Mouse (Mus musculus): ENCODE measurements around the gene Tor4a.

DNA sequence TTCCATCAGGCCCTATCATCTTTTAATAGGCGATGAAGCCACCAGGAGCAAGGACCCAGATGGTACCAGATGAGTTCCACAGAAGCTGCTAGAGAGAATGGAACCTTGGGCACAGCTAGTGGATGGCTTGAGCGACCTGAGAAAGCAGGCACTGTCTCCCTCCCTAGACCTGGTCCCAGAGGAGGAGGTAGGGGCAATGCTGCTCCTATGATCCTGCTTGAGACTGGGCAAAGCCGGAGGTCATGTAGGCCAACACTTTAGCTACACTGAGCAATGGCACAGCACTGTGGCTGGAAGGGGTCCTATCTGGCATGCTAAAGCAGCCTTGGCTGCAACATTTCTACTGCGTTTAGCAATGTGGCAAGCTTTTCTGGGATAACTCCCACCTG, 21.0 kb downstream of the Tor4a start:
- TF ChIP-seq CTCF (IDR thresholded peaks at IDR 0.05; ENCODE audit: low read depth) (no peak), EP300 (IDR thresholded peaks at IDR 0.05; ENCODE audit: low read depth) (no peak)
